Mouse (Mus musculus) urinary bladder, postnatal 4 days (tissue): ENCODE measurements at regions not wholly inside any gene's neighbourhood (a gene's known extent, or its start where the extent isn't known, plus 50 kb on each side); places are given as distances from the start of the nearest gene placed in this dataset.

ENCODE experiments used
- DNase-seq, 2 experiments: peaks; one replicate each; pipeline ENCODE4 v3.0.0; 2021 to 2022; ENCODE audit warnings: low spot score in 2 of 2

- no peak for DNase-seq
Measured at GRCm38 (mm10) chr6:67186537-67187274, 51.3 kb upstream of the Serbp1 start.

- no peak for DNase-seq
Measured at GRCm38 (mm10) chr6:67184662-67185061, 53.3 kb upstream of the Serbp1 start.

GRCm38 (mm10) chr6:67183481-67184215 is 54.3 kb upstream of the Serbp1 start:
- no peak for DNase-seq

GRCm38 (mm10) chr6:67182453-67182852 is 55.5 kb upstream of the Serbp1 start:
- DNase-seq = no peak

GRCm38 (mm10) chr6:67181459-67181858 is 56.5 kb upstream of the Serbp1 start:
- no peak for DNase-seq

GRCm38 (mm10) chr6:67179416-67179815 is 58.6 kb upstream of the Serbp1 start:
- DNase-seq = no peak

- no peak for DNase-seq
Measured at GRCm38 (mm10) chr6:67178531-67178930, 59.4 kb upstream of the Serbp1 start.

- DNase-seq = no peak
Measured at GRCm38 (mm10) chr6:67178101-67178500, 59.9 kb upstream of the Serbp1 start.

- DNase-seq = no peak
Measured at GRCm38 (mm10) chr6:67170674-67170946, 67.4 kb upstream of the Serbp1 start.

- no peak for DNase-seq
Measured at GRCm38 (mm10) chr6:67169873-67170673, 67.9 kb upstream of the Serbp1 start.

- DNase-seq = no peak
Measured at GRCm38 (mm10) chr6:67168803-67169202, 69.2 kb upstream of the Serbp1 start.

GRCm38 (mm10) chr6:67168031-67168777 is 69.8 kb upstream of the Serbp1 start:
- DNase-seq = peak in 1 of 2 experiments; percentile 28

GRCm38 (mm10) chr6:67165091-67165490 is 72.9 kb upstream of the Serbp1 start:
- DNase-seq = no peak

GRCm38 (mm10) chr6:67163947-67164346 is 74.0 kb upstream of the Serbp1 start:
- no peak for DNase-seq

GRCm38 (mm10) chr6:67162814-67163213 is 75.2 kb upstream of the Serbp1 start:
- DNase-seq = no peak

- no peak for DNase-seq
Measured at GRCm38 (mm10) chr6:67161610-67162009, 76.4 kb upstream of the Serbp1 start.

- DNase-seq = no peak
Measured at GRCm38 (mm10) chr6:67160564-67160963, 77.4 kb upstream of the Serbp1 start.

- DNase-seq = no peak
Measured at GRCm38 (mm10) chr6:67159726-67160523, 78.1 kb upstream of the Serbp1 start.

GRCm38 (mm10) chr6:67159224-67159623 is 78.8 kb upstream of the Serbp1 start:
- no peak for DNase-seq

- peak; percentile 79 to 90 for DNase-seq
Measured at GRCm38 (mm10) chr6:67158765-67159164, 79.2 kb upstream of the Serbp1 start.

- no peak for DNase-seq
Measured at GRCm38 (mm10) chr6:67152845-67153468, 85.0 kb upstream of the Serbp1 start.
